Mouse (Mus musculus): ENCODE measurements around the gene Acaa1b. TPM values are rescaled to one million over a fixed set of nuclear protein-coding genes. Genes with fewer than 3 reads are reported as not detected.

The Acaa1b gene
- polyA plus RNA-seq, 1 experiment from 2014 or later = 0.50 TPM

DNA sequence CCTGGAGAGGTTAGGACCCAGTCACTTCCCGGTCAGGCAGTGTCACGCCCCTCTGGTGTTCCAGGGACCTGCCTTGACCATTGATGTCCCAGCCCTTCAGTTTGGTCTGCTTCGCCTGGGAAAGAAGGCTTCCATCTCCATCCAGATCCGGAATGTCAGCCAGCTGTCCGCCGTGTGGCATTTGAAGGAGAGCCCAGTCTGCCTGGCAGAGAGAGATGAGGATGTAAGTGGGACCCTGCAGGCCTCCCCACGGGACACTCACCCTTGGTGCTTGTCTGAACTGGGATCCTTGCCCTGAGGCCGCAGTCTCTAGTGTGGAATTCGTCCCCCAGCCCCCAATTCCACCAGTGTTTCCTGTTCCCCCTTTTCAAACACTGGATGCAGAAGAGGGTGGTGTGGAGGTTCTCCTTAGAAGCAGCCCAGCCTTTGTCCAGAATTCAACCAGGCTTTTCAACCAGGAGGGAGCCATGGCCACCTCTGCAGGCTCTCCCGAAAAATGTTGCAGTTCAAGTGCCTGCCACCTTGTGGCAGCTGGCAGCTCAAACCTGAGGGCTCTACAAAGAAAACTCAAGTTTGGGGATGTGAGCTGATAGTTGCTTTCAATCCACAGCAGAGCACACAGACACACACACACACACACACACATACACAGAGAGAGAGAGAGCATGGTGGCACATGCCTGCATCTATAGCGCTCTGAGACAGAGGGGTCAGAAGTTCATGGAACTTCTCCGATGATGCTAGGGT is 28.3 kb downstream of the Acaa1b start:
- Histone ChIP-seq H3K27me3 (ENCODE audit: control insufficient read depth, insufficient read depth, low read length) (no peaks in the 10 kb centered on the region), H3K4me3 (ENCODE audit: low read depth, low read length) (no peak overlapping the region), H3K9me3 (replicated peaks; ENCODE audit: control insufficient read depth, low read length) (no peaks in the 10 kb centered on the region), H3K4me2 (no peak overlapping the region), H3K9ac (ENCODE audit: low read depth, low read length) (no peak overlapping the region), H3K27ac (ENCODE audit: low read depth, low read length) (no peak overlapping the region), H3K4me1 (ENCODE audit: control insufficient read depth, insufficient read depth, low read length) (no peaks in the 10 kb centered on the region), H3K36me3 (ENCODE audit: control insufficient read depth, insufficient read depth, low read length) (no peaks in the 10 kb centered on the region)
- 75% methylated on average over 12 of the region's 12 CpGs for WGBS (ENCODE audit: insufficient replicate concordance)
- no peak for ATAC-seq (replicated peaks; ENCODE audit: insufficient number of reproducible peaks, low FRiP score, low TSS enrichment)

GRCm38 (mm10) chr9:119122596-119123369 is 34.1 kb downstream of the Acaa1b start:
- Histone ChIP-seq H3K4me1 (ENCODE audit: control insufficient read depth, insufficient read depth, low read length) (no peaks in the 10 kb centered on the region), H3K27ac (ENCODE audit: low read depth, low read length) (no peak overlapping the region), H3K9me3 (replicated peaks; ENCODE audit: control insufficient read depth, low read length) (no peaks in the 10 kb centered on the region), H3K4me3 (ENCODE audit: low read depth, low read length) (no peak overlapping the region), H3K9ac (ENCODE audit: low read depth, low read length) (no peak overlapping the region), H3K27me3 (ENCODE audit: control insufficient read depth, insufficient read depth, low read length) (no peaks in the 10 kb centered on the region), H3K4me2 (no peak overlapping the region), H3K36me3 (ENCODE audit: control insufficient read depth, insufficient read depth, low read length) (no peaks in the 10 kb centered on the region)
- ATAC-seq (replicated peaks; ENCODE audit: insufficient number of reproducible peaks, low FRiP score, low TSS enrichment) = no peak
- WGBS (ENCODE audit: insufficient replicate concordance) = 83% methylated on average over 18 of the region's 18 CpGs

GRCm38 (mm10) chr9:119120168-119120560 is 36.7 kb downstream of the Acaa1b start:
- no peak overlapping the region for H3K27ac ChIP-seq (ENCODE audit: low read depth, low read length)
- no peak overlapping the region for H3K4me3 ChIP-seq (ENCODE audit: low read depth, low read length)
- H3K36me3 ChIP-seq (ENCODE audit: control insufficient read depth, insufficient read depth, low read length) = no peaks in the 10 kb centered on the region
- no peaks in the 10 kb centered on the region for H3K9me3 ChIP-seq (replicated peaks; ENCODE audit: control insufficient read depth, low read length)
- H3K9ac ChIP-seq (ENCODE audit: low read depth, low read length) = no peak overlapping the region
- no peak for ATAC-seq (replicated peaks; ENCODE audit: insufficient number of reproducible peaks, low FRiP score, low TSS enrichment)
- WGBS (ENCODE audit: insufficient replicate concordance) = 64% methylated on average over 3 of the region's 3 CpGs
- H3K4me1 ChIP-seq (ENCODE audit: control insufficient read depth, insufficient read depth, low read length) = no peaks in the 10 kb centered on the region
- H3K4me2 ChIP-seq = no peak overlapping the region
- H3K27me3 ChIP-seq (ENCODE audit: control insufficient read depth, insufficient read depth, low read length) = no peaks in the 10 kb centered on the region

GRCm38 (mm10) chr9:119119409-119120167 is 37.3 kb downstream of the Acaa1b start:
- H3K36me3 ChIP-seq (ENCODE audit: control insufficient read depth, insufficient read depth, low read length) = no peaks in the 10 kb centered on the region
- no peaks in the 10 kb centered on the region for H3K4me1 ChIP-seq (ENCODE audit: control insufficient read depth, insufficient read depth, low read length)
- H3K4me3 ChIP-seq (ENCODE audit: low read depth, low read length) = no peak overlapping the region
- H3K27ac ChIP-seq (ENCODE audit: low read depth, low read length) = no peak overlapping the region
- no peaks in the 10 kb centered on the region for H3K27me3 ChIP-seq (ENCODE audit: control insufficient read depth, insufficient read depth, low read length)
- no peaks in the 10 kb centered on the region for H3K9me3 ChIP-seq (replicated peaks; ENCODE audit: control insufficient read depth, low read length)
- no peak overlapping the region for H3K9ac ChIP-seq (ENCODE audit: low read depth, low read length)
- no peak overlapping the region for H3K4me2 ChIP-seq
- ATAC-seq (replicated peaks; ENCODE audit: insufficient number of reproducible peaks, low FRiP score, low TSS enrichment) = no peak
- 85% methylated on average over 19 of the region's 19 CpGs for WGBS (ENCODE audit: insufficient replicate concordance)

GRCm38 (mm10) chr9:119114911-119115310 is 42.0 kb downstream of the Acaa1b start:
- ATAC-seq (replicated peaks; ENCODE audit: insufficient number of reproducible peaks, low FRiP score, low TSS enrichment) = no peak
- no peaks in the 10 kb centered on the region for H3K27me3 ChIP-seq (ENCODE audit: control insufficient read depth, insufficient read depth, low read length)
- no peaks in the 10 kb centered on the region for H3K36me3 ChIP-seq (ENCODE audit: control insufficient read depth, insufficient read depth, low read length)
- H3K4me1 ChIP-seq (ENCODE audit: control insufficient read depth, insufficient read depth, low read length) = peaks cover 4% of the 10 kb centered on the region; the same call in 1 of the 2 replicates
- H3K9me3 ChIP-seq (replicated peaks; ENCODE audit: control insufficient read depth, low read length) = no peaks in the 10 kb centered on the region
- no peak overlapping the region for H3K4me2 ChIP-seq
- H3K4me3 ChIP-seq (ENCODE audit: low read depth, low read length) = no peak overlapping the region
- no peak overlapping the region for H3K9ac ChIP-seq (ENCODE audit: low read depth, low read length)
- WGBS (ENCODE audit: insufficient replicate concordance) = 75% methylated on average over 17 of the region's 17 CpGs
- no peak overlapping the region for H3K27ac ChIP-seq (ENCODE audit: low read depth, low read length)

GRCm38 (mm10) chr9:119110640-119111039 is 46.3 kb downstream of the Acaa1b start:
- no peak overlapping the region for H3K27ac ChIP-seq (ENCODE audit: low read depth, low read length)
- H3K9me3 ChIP-seq (replicated peaks; ENCODE audit: control insufficient read depth, low read length) = no peaks in the 10 kb centered on the region
- peaks cover 4% of the 10 kb centered on the region; the same call in 1 of the 2 replicates for H3K4me1 ChIP-seq (ENCODE audit: control insufficient read depth, insufficient read depth, low read length)
- no peak for ATAC-seq (replicated peaks; ENCODE audit: insufficient number of reproducible peaks, low FRiP score, low TSS enrichment)
- H3K27me3 ChIP-seq (ENCODE audit: control insufficient read depth, insufficient read depth, low read length) = no peaks in the 10 kb centered on the region
- H3K4me2 ChIP-seq = no peak overlapping the region
- 59% methylated on average over 3 of the region's 3 CpGs for WGBS (ENCODE audit: insufficient replicate concordance)
- H3K9ac ChIP-seq (ENCODE audit: low read depth, low read length) = no peak overlapping the region
- no peaks in the 10 kb centered on the region for H3K36me3 ChIP-seq (ENCODE audit: control insufficient read depth, insufficient read depth, low read length)
- no peak overlapping the region for H3K4me3 ChIP-seq (ENCODE audit: low read depth, low read length)

DNA sequence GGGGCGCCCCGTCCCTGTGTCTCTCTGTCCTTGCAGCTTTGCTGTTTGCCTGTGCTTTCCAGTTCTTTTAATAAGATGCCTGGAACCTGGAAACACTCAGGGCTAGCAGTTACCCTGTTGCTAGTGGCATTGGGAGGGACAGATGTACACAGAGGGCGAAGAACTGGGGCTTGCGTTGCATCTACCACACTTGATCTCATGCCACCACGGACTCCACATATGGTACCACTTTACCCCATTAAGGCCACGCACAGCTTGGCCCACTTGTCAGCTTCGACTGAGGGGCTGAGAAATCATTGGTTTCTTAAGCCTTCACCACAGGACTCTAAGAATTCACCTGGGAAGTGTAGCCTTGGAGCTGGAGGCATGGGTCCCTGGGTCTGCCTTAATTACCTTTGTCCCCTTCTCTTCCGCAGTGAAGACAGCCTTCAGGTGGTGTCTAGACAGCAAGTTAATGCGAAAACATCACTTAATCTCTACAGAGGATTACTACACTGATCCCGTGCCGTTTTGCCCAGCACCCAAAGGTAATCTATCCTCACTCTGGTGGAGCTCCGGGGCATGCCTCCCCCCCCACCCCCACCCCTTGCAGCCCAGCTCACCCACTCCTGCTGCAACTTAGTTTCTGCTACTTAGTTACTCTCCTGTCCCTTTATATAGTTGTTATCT is 47.1 kb downstream of the Acaa1b start:
- 55% methylated on average over 12 of the region's 12 CpGs for WGBS (ENCODE audit: insufficient replicate concordance)
- H3K9me3 ChIP-seq (replicated peaks; ENCODE audit: control insufficient read depth, low read length) = no peaks in the 10 kb centered on the region
- no peak overlapping the region for H3K4me3 ChIP-seq (ENCODE audit: low read depth, low read length)
- peaks cover 4% of the 10 kb centered on the region; the same call in 1 of the 2 replicates for H3K4me1 ChIP-seq (ENCODE audit: control insufficient read depth, insufficient read depth, low read length)
- H3K27ac ChIP-seq (ENCODE audit: low read depth, low read length) = no peak overlapping the region
- no peaks in the 10 kb centered on the region for H3K27me3 ChIP-seq (ENCODE audit: control insufficient read depth, insufficient read depth, low read length)
- ATAC-seq (replicated peaks; ENCODE audit: insufficient number of reproducible peaks, low FRiP score, low TSS enrichment) = no peak
- no peak overlapping the region for H3K9ac ChIP-seq (ENCODE audit: low read depth, low read length)
- H3K4me2 ChIP-seq = no peak overlapping the region
- no peaks in the 10 kb centered on the region for H3K36me3 ChIP-seq (ENCODE audit: control insufficient read depth, insufficient read depth, low read length)

- Histone ChIP-seq H3K9ac (ENCODE audit: low read depth, low read length) (no peak overlapping the region), H3K4me2 (no peak overlapping the region), H3K9me3 (replicated peaks; ENCODE audit: control insufficient read depth, low read length) (no peaks in the 10 kb centered on the region), H3K27ac (ENCODE audit: low read depth, low read length) (no peak overlapping the region), H3K36me3 (ENCODE audit: control insufficient read depth, insufficient read depth, low read length) (no peaks in the 10 kb centered on the region), H3K27me3 (ENCODE audit: control insufficient read depth, insufficient read depth, low read length) (peaks cover 11% of the 10 kb centered on the region), H3K4me3 (ENCODE audit: low read depth, low read length) (no peak overlapping the region), H3K4me1 (ENCODE audit: control insufficient read depth, insufficient read depth, low read length) (peaks cover 4% of the 10 kb centered on the region; the same call in 1 of the 2 replicates)
- no peak for ATAC-seq (replicated peaks; ENCODE audit: insufficient number of reproducible peaks, low FRiP score, low TSS enrichment)
- WGBS (ENCODE audit: insufficient replicate concordance) = 75% methylated on average over 4 of the region's 4 CpGs
Observed at GRCm38 (mm10) chr9:119107566-119107965, 49.3 kb downstream of the Acaa1b start.

All from heart, embryonic 11.5 days (tissue).